Mouse (Mus musculus): Measurements from ENCODE around the gene Prrc2a. TPM values are rescaled to one million over a fixed set of nuclear protein-coding genes. Genes with fewer than 3 reads are reported as not detected.
A peak's percentile ranks its signal among the peaks of the same experiment; 100 is the strongest.

Gene Prrc2a
- total and polyA plus RNA-seq, 3 experiments = 71.0 to 663 (median 87.6) TPM

DNA sequence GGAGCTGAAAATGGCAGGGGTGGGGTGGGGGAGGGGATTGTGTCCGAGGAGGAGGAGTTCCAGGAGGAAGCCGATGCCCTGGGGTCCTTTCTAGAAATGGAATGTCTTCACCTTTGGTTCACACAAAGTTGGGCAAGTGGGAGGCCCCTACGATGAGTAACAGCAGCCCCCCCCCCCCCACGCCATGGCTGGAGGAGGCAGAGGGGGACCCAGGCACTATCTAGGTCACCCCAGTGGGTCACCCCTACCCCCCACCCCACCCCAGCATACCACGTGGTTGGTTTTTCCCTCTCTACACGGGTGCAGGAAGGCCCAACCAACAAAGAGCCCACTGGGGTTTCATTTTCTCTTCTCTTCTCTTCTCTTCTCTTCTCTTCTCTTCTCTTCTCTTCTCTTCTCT lies 32.4 kb upstream of the Prrc2a start:
- H3K27ac ChIP-seq (ENCODE audit: control insufficient read depth, low read depth, low read length) = no peak overlapping the region
- no peaks in the 10 kb centered on the region for H3K27me3 ChIP-seq (ENCODE audit: control insufficient read depth in 1 of 2, insufficient read depth in 2 of 2, low read length in 2 of 2)
- H3K4me3 ChIP-seq (ENCODE audit: control insufficient read depth in 1 of 2, insufficient read depth in 1 of 2, low read depth in 2 of 2, low read length in 2 of 2) = peak overlapping the region; percentile 71 to 74; a peak in 3 of 4 replicates
- peaks cover 0 to 14% of the 10 kb centered on the region in 2 experiments; a peak in 2 of 4 replicates for H3K36me3 ChIP-seq (ENCODE audit: control insufficient read depth in 1 of 2, insufficient read depth in 2 of 2, low read length in 2 of 2)
- H3K79me2 ChIP-seq (ENCODE audit: control insufficient read depth, insufficient read depth, low read length, poor library complexity) = peaks cover 5% of the 10 kb centered on the region; the same call in 1 of the 2 replicates
- peak; percentile 31 for DNase-seq (ENCODE audit: low read depth, low spot score)
- H3K4me1 ChIP-seq (ENCODE audit: control insufficient read depth in 1 of 2, insufficient read depth in 2 of 2, low read length in 2 of 2) = peaks cover 10 to 29% of the 10 kb centered on the region in 2 experiments
- 0 out of 2 replicates have a peak overlapping the region, but pooled peaks have one; percentile 9 for H3K9ac ChIP-seq (ENCODE audit: control insufficient read depth, low read depth, low read length, poor library complexity, severe bottlenecking)
- no peaks in the 10 kb centered on the region for H3K9me3 ChIP-seq (replicated peaks; ENCODE audit: insufficient read depth, low read length)
- TF ChIP-seq MYC (IDR thresholded peaks at IDR 0.05; ENCODE audit: low read depth, low read length) (no peak), NRF1 (IDR thresholded peaks at IDR 0.05; ENCODE audit: insufficient read depth, low read depth, low read length, poor library complexity, severe bottlenecking) (no peak), MAFK (IDR thresholded peaks at IDR 0.05; ENCODE audit: borderline replicate concordance, low read depth, low read length) (no peak), ZMIZ1 (IDR thresholded peaks at IDR 0.05; ENCODE audit: low read depth, low read length) (no peak), ELF1 (IDR thresholded peaks at IDR 0.05; ENCODE audit: low read depth, low read length) (no peak), POLR2AphosphoS5 (IDR thresholded peaks at IDR 0.05; ENCODE audit: borderline replicate concordance, low read depth, low read length) (no peak), POLR2A (IDR thresholded peaks at IDR 0.05; ENCODE audit: control insufficient read depth in 1 of 2, insufficient read depth in 1 of 2, low read depth in 1 of 2, low read length in 2 of 2, poor library complexity in 1 of 2) (no peak), MEF2A (IDR thresholded peaks at IDR 0.05; ENCODE audit: extremely low read depth, insufficient replicate concordance, low read depth, low read length, poor library complexity, severe bottlenecking) (no peak), ZKSCAN1 (IDR thresholded peaks at IDR 0.05; ENCODE audit: low read depth, low read length) (no peak), CHD1 (IDR thresholded peaks at IDR 0.05; ENCODE audit: low read depth, low read length) (no peak), ETS1 (IDR thresholded peaks at IDR 0.05; ENCODE audit: low read depth, low read length) (no peak), JUND (IDR thresholded peaks at IDR 0.05; ENCODE audit: low read depth, low read length) (no peak), MAZ (IDR thresholded peaks at IDR 0.05; ENCODE audit: low read depth, low read length) (no peak), HCFC1 (IDR thresholded peaks at IDR 0.05; ENCODE audit: low read depth, low read length) (no peak), EP300 (IDR thresholded peaks at IDR 0.05; ENCODE audit: low read depth in 1 of 2, low read length in 2 of 2) (no peak), TCF12 (IDR thresholded peaks at IDR 0.05; ENCODE audit: low read depth, low read length) (no peak), SMC3 (IDR thresholded peaks at IDR 0.05; ENCODE audit: low read depth, low read length) (no peak), MAX (IDR thresholded peaks at IDR 0.05; ENCODE audit: low read length) (no peak), CTCF (IDR thresholded peaks at IDR 0.05 in 2 of 3, conservative IDR thresholded peaks at IDR 0.05 in 1 of 3; ENCODE audit: control insufficient read depth in 1 of 3, insufficient read depth in 1 of 3, low read depth in 2 of 3, low read length in 3 of 3, poor library complexity in 1 of 3, severe bottlenecking in 1 of 3) (no peak), GATA1 (IDR thresholded peaks at IDR 0.05; ENCODE audit: low read depth, low read length) (no peak)

GRCm38 (mm10) chr17:35196321-35196641 lies 31.6 kb upstream of the Prrc2a start:
- Histone ChIP-seq H3K4me1 (ENCODE audit: control insufficient read depth in 1 of 2, insufficient read depth in 2 of 2, low read length in 2 of 2) (peaks cover 13 to 26% of the 10 kb centered on the region in 2 experiments), H3K9me3 (replicated peaks; ENCODE audit: insufficient read depth, low read length) (no peaks in the 10 kb centered on the region), H3K27ac (ENCODE audit: control insufficient read depth, low read depth, low read length) (peak overlapping the region; percentile 5; the same call in 1 of the 2 replicates), H3K79me2 (ENCODE audit: control insufficient read depth, insufficient read depth, low read length, poor library complexity) (peaks cover 5% of the 10 kb centered on the region; the same call in 1 of the 2 replicates), H3K4me3 (ENCODE audit: control insufficient read depth in 1 of 2, insufficient read depth in 1 of 2, low read depth in 2 of 2, low read length in 2 of 2) (peak overlapping the region; percentile 71 to 74), H3K27me3 (ENCODE audit: control insufficient read depth in 1 of 2, insufficient read depth in 2 of 2, low read length in 2 of 2) (no peaks in the 10 kb centered on the region), H3K9ac (ENCODE audit: control insufficient read depth, low read depth, low read length, poor library complexity, severe bottlenecking) (peak overlapping the region; percentile 71), H3K36me3 (ENCODE audit: control insufficient read depth in 1 of 2, insufficient read depth in 2 of 2, low read length in 2 of 2) (peaks cover 0 to 17% of the 10 kb centered on the region in 2 experiments; a peak in 2 of 4 replicates)
- DNase-seq (ENCODE audit: low read depth, low spot score) = peak; percentile 48
- TF ChIP-seq POLR2AphosphoS2 (IDR thresholded peaks at IDR 0.05; ENCODE audit: low read length) (no peak), EP300 (IDR thresholded peaks at IDR 0.05; ENCODE audit: low read depth in 1 of 2, low read length in 2 of 2) (no peak), MEF2A (IDR thresholded peaks at IDR 0.05; ENCODE audit: extremely low read depth, insufficient replicate concordance, low read depth, low read length, poor library complexity, severe bottlenecking) (no peak), MYB (IDR thresholded peaks at IDR 0.05; ENCODE audit: low read depth, low read length) (no peak), TCF12 (IDR thresholded peaks at IDR 0.05; ENCODE audit: low read depth, low read length) (no peak), MXI1 (IDR thresholded peaks at IDR 0.05; ENCODE audit: low read depth, low read length) (peak; percentile 29; the same call in 1 of the 2 replicates), MAFK (IDR thresholded peaks at IDR 0.05; ENCODE audit: borderline replicate concordance, low read depth, low read length) (no peak), MAX (IDR thresholded peaks at IDR 0.05; ENCODE audit: low read length) (peak; percentile 22; the same call in 1 of the 2 replicates), USF2 (IDR thresholded peaks at IDR 0.05; ENCODE audit: borderline replicate concordance in 1 of 2, insufficient read depth in 1 of 2, low read depth in 1 of 2, low read length in 2 of 2) (no peak), E2F4 (IDR thresholded peaks at IDR 0.05; ENCODE audit: borderline replicate concordance, low read depth, low read length) (no peak), POLR2AphosphoS5 (IDR thresholded peaks at IDR 0.05; ENCODE audit: borderline replicate concordance, low read depth, low read length) (no peak), NRF1 (IDR thresholded peaks at IDR 0.05; ENCODE audit: insufficient read depth, low read depth, low read length, poor library complexity, severe bottlenecking) (no peak), BHLHE40 (IDR thresholded peaks at IDR 0.05; ENCODE audit: borderline replicate concordance, low read depth, low read length) (no peak), SIN3A (IDR thresholded peaks at IDR 0.05; ENCODE audit: low read length) (no peak), GATA1 (IDR thresholded peaks at IDR 0.05; ENCODE audit: low read depth, low read length) (no peak), ELF1 (IDR thresholded peaks at IDR 0.05; ENCODE audit: low read depth, low read length) (no peak), ZMIZ1 (IDR thresholded peaks at IDR 0.05; ENCODE audit: low read depth, low read length) (no peak), RCOR1 (IDR thresholded peaks at IDR 0.05; ENCODE audit: low read depth, low read length) (no peak)
